Mouse (Mus musculus): Measurements from ENCODE around the gene Uts2b. TPM values are rescaled to one million over a fixed set of nuclear protein-coding genes. Genes with fewer than 3 reads are reported as not detected.

The Uts2b gene
- polyA plus RNA-seq, 1 experiment from 2014 or later, result 1.9 TPM

DNA sequence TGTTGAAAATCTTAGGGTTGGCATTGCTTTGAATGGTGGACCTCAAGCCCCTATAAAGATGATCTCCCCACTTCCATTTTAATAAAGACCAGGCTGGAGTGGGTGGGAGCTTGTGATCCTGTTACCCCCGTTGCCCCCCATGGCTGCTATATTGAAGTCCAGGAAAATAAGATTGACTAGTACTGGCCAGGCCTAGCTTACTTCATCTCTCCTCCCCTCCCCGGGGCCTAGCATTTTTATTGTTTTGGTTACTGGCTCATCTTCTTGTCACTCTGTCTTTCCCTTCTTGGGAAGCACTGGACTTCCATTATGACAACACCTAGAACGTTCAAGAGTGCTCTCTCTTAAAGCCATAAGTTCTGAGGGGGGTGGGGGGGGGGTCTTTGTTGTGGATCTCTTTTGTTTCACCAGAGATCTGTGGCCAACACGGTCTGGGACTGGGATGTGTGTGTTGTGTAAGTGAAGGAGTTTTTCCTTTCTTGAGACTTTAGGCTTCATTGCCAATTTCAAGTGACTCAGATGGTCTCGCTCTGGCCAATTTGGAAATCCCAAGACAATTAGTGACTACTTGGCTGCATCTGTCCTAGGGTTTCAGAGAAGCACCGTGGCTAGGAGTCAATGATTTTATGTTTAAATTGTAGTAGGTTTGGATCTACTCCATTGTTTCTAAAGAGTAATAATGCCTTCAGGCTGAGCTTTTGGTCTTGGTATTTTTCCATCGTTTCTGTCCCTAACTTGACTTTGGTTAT, 19.7 kb upstream of the Uts2b start:
- 19% methylated on average over 7 of the region's 7 CpGs for WGBS
- Histone ChIP-seq H3K9me3 (no peaks in the 10 kb centered on the region), H3K36me3 (no peaks in the 10 kb centered on the region), H3K9ac (peak overlapping the region; percentile 97), H3K4me2 (peak overlapping the region; percentile 58), H3K27me3 (no peaks in the 10 kb centered on the region), H3K4me3 (peak overlapping the region; percentile 91), H3K27ac (peak overlapping the region; percentile 96), H3K4me1 (peaks cover 15% of the 10 kb centered on the region)
- no peak for ATAC-seq (ENCODE audit: insufficient number of reproducible peaks, low FRiP score, low TSS enrichment, low read depth)

DNA sequence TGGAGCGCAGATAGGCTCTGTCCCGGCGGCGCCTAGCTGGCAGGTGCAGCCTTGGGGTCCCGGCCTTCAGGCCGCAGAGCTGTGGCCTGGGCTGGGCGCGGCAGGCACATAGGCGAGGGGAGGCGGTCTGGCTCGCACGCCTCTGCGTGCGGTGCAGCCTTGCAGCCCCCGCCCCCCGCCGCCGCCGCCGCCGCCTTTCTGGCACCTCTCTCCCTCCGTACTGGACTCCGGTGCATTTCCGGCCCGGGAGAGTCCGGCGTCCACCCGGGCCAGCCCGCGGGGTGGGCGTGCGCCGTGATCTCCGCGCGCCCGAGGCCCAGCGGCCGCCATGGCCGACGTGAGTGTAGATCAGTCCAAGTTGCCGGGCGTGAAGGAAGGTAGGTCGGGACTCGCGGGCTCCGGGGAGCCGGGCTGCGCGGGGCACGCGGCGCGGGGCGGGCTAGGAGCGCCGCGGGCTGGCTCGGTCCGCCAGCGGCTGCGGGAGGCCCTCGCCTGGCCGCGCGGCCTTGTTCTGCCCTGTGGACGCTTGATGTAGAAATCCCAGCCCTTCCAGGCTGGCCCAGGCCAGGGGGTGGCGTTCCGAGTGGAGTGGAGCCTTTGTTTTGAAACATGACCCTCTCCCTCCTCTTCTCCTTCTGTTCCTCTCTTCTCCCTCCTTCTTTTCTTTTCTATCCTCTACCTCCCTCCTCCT, 18.9 kb upstream of the Uts2b start, which contains the start of gene Ccdc50:
Gene Ccdc50, plus strand, starts transcription at position 109 of the 691 bp plus-strand sequence.
- Histone ChIP-seq H3K4me2 (peak within 1 kb of the TSS; percentile 58), H3K4me3 (peak within 1 kb of the TSS; percentile 91), H3K27me3 (no peaks in the 10 kb centered on the region), H3K27ac (peak within 1 kb of the TSS; percentile 96), H3K9me3 (no peaks in the 10 kb centered on the region), H3K4me1 (peaks cover 15% of the 10 kb centered on the region), H3K36me3 (no peaks in the 10 kb centered on the region), H3K9ac (peak within 1 kb of the TSS; percentile 97)
- peak; percentile 91 for ATAC-seq (ENCODE audit: insufficient number of reproducible peaks, low FRiP score, low TSS enrichment, low read depth)
- under 1% methylated on average over 67 of the region's 69 CpGs for WGBS

- Histone ChIP-seq H3K9ac (no peak overlapping the region), H3K27me3 (no peaks in the 10 kb centered on the region), H3K4me2 (peak overlapping the region; percentile 58), H3K4me1 (peaks cover 15% of the 10 kb centered on the region), H3K27ac (peak overlapping the region; percentile 96; the same call in 1 of the 2 replicates), H3K9me3 (no peaks in the 10 kb centered on the region), H3K36me3 (no peaks in the 10 kb centered on the region), H3K4me3 (peak overlapping the region; percentile 91)
- ATAC-seq (ENCODE audit: insufficient number of reproducible peaks, low FRiP score, low TSS enrichment, low read depth), result no peak
- 58% methylated on average over 12 of the region's 12 CpGs for WGBS
These were observed 17.9 kb upstream of the Uts2b start for GRCm38 (mm10) chr16:27387634-27388611.

GRCm38 (mm10) chr16:27386850-27387407, 16.9 kb upstream of the Uts2b start:
- no peak overlapping the region for H3K27ac ChIP-seq
- H3K4me1 ChIP-seq, result peaks cover 15% of the 10 kb centered on the region
- no peak for ATAC-seq (ENCODE audit: insufficient number of reproducible peaks, low FRiP score, low TSS enrichment, low read depth)
- H3K27me3 ChIP-seq, result no peaks in the 10 kb centered on the region
- H3K4me2 ChIP-seq, result no peak overlapping the region
- WGBS, result 63% methylated on average over 4 of the region's 4 CpGs
- H3K4me3 ChIP-seq, result no peak overlapping the region
- no peaks in the 10 kb centered on the region for H3K36me3 ChIP-seq
- H3K9ac ChIP-seq, result no peak overlapping the region
- no peaks in the 10 kb centered on the region for H3K9me3 ChIP-seq

DNA sequence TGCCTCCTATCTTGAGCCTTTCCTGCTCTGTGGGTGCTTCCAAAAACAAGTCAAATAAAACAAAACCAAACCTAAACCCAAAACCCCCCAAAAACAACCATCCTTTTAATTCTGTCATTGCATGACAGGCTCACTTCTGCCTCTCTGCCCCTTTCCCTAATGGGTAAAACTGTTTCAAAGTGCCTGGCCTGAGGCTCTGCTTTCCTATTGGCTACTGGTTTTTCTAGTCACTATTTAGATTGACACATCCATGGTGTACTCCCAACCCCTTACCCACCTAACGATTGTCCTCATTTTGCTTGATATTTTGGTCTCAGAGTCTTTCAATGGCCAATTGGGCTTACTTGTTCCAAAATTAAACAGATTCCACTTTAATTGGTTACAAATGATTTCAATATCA, 15.6 kb upstream of the Uts2b start:
- no peak overlapping the region for H3K27ac ChIP-seq
- no peak overlapping the region for H3K9ac ChIP-seq
- H3K4me1 ChIP-seq, result peaks cover 9% of the 10 kb centered on the region
- no peak for ATAC-seq (ENCODE audit: insufficient number of reproducible peaks, low FRiP score, low TSS enrichment, low read depth)
- no peaks in the 10 kb centered on the region for H3K27me3 ChIP-seq
- H3K9me3 ChIP-seq, result no peaks in the 10 kb centered on the region
- H3K36me3 ChIP-seq, result no peaks in the 10 kb centered on the region
- WGBS, result 69% methylated on average over 1 of the region's 1 CpGs
- no peak overlapping the region for H3K4me2 ChIP-seq
- no peak overlapping the region for H3K4me3 ChIP-seq

GRCm38 (mm10) chr16:27384893-27385603, 15.0 kb upstream of the Uts2b start:
- ATAC-seq (ENCODE audit: insufficient number of reproducible peaks, low FRiP score, low TSS enrichment, low read depth), result no peak
- 56% methylated on average over 4 of the region's 4 CpGs for WGBS

GRCm38 (mm10) chr16:27382217-27382616, 12.2 kb upstream of the Uts2b start:
- no peak for ATAC-seq (ENCODE audit: insufficient number of reproducible peaks, low FRiP score, low TSS enrichment, low read depth)
- Histone ChIP-seq H3K4me2 (no peak overlapping the region), H3K9me3 (no peaks in the 10 kb centered on the region), H3K27me3 (no peaks in the 10 kb centered on the region), H3K36me3 (no peaks in the 10 kb centered on the region), H3K9ac (no peak overlapping the region), H3K4me3 (no peak overlapping the region), H3K27ac (no peak overlapping the region), H3K4me1 (no peaks in the 10 kb centered on the region)
- 54% methylated on average over 4 of the region's 4 CpGs for WGBS

More at GRCm38 (mm10) chr16:27384893-27385603, 15.0 kb upstream of the Uts2b start:
- Histone ChIP-seq H3K9me3 (no peaks in the 10 kb centered on the region), H3K4me2 (no peak overlapping the region), H3K27me3 (no peaks in the 10 kb centered on the region), H3K4me1 (peaks cover 4% of the 10 kb centered on the region; the same call in 1 of the 2 replicates), H3K4me3 (no peak overlapping the region), H3K36me3 (no peaks in the 10 kb centered on the region), H3K9ac (no peak overlapping the region), H3K27ac (no peak overlapping the region)

GRCm38 (mm10) chr16:27376556-27376955, 6.5 kb upstream of the Uts2b start:
- no peaks in the 10 kb centered on the region for H3K4me1 ChIP-seq
- no peaks in the 10 kb centered on the region for H3K36me3 ChIP-seq
- no peak overlapping the region for H3K4me3 ChIP-seq
- no peaks in the 10 kb centered on the region for H3K27me3 ChIP-seq
- no peak overlapping the region for H3K27ac ChIP-seq
- H3K9me3 ChIP-seq, result no peaks in the 10 kb centered on the region
- ATAC-seq (ENCODE audit: insufficient number of reproducible peaks, low FRiP score, low TSS enrichment, low read depth), result no peak
- no peak overlapping the region for H3K9ac ChIP-seq
- no peak overlapping the region for H3K4me2 ChIP-seq

GRCm38 (mm10) chr16:27375318-27375717, 5.3 kb upstream of the Uts2b start:
- no peak overlapping the region for H3K27ac ChIP-seq
- H3K9me3 ChIP-seq, result no peaks in the 10 kb centered on the region
- no peaks in the 10 kb centered on the region for H3K36me3 ChIP-seq
- no peak overlapping the region for H3K4me3 ChIP-seq
- no peaks in the 10 kb centered on the region for H3K4me1 ChIP-seq
- no peak overlapping the region for H3K9ac ChIP-seq
- H3K27me3 ChIP-seq, result no peaks in the 10 kb centered on the region
- ATAC-seq (ENCODE audit: insufficient number of reproducible peaks, low FRiP score, low TSS enrichment, low read depth), result no peak
- no peak overlapping the region for H3K4me2 ChIP-seq
- WGBS, result 91% methylated on average over 2 of the region's 2 CpGs

- H3K9me3 ChIP-seq, result no peaks in the 10 kb centered on the region
- no peaks in the 10 kb centered on the region for H3K4me1 ChIP-seq
- ATAC-seq (ENCODE audit: insufficient number of reproducible peaks, low FRiP score, low TSS enrichment, low read depth), result no peak
- no peak overlapping the region for H3K4me2 ChIP-seq
- WGBS, result 75% methylated on average over 3 of the region's 3 CpGs
- H3K27ac ChIP-seq, result no peak overlapping the region
- H3K4me3 ChIP-seq, result no peak overlapping the region
- no peaks in the 10 kb centered on the region for H3K36me3 ChIP-seq
- no peaks in the 10 kb centered on the region for H3K27me3 ChIP-seq
- no peak overlapping the region for H3K9ac ChIP-seq
These were observed 4.1 kb upstream of the Uts2b start for GRCm38 (mm10) chr16:27374139-27374538.

GRCm38 (mm10) chr16:27370700-27371099, 661 bp upstream of the Uts2b start:
- Histone ChIP-seq H3K9ac (no peak overlapping the region), H3K36me3 (no peaks in the 10 kb centered on the region), H3K27ac (no peak overlapping the region), H3K4me3 (no peak overlapping the region), H3K4me1 (no peaks in the 10 kb centered on the region), H3K27me3 (no peaks in the 10 kb centered on the region), H3K4me2 (no peak overlapping the region), H3K9me3 (no peaks in the 10 kb centered on the region)
- WGBS, result 37% methylated on average over 2 of the region's 2 CpGs
- no peak for ATAC-seq (ENCODE audit: insufficient number of reproducible peaks, low FRiP score, low TSS enrichment, low read depth)
